Mouse (Mus musculus) intestine, embryonic 16.5 days (tissue): ENCODE results near the gene Rasip1. TPM values are rescaled to one million over a fixed set of nuclear protein-coding genes. Genes with fewer than 3 reads are reported as not detected.
A peak's percentile ranks its signal among the peaks of the same experiment; 100 is the strongest.

Experiments used
- ATAC-seq: fragments of 200-750 bp; cut with Nextera tagmentation; 2 replicates; pipeline ENCODE4 v1.8.0; 2017; ENCODE audit warnings: moderate TSS enrichment, moderate library complexity
- H3K27ac ChIP-seq: fragments of 300-500 bp; sonication (generic); 2 replicates; pipeline ENCODE4 v1.5.1; 2014; ENCODE audit warnings: mild to moderate bottlenecking, low read length
- H3K27me3 ChIP-seq: fragments of 300-500 bp; sonication (generic); replicated peaks from 2 replicates; pipeline ENCODE4 v1.6.1; 2014; ENCODE audit warnings: low read length, control low read depth, mixed read lengths; ENCODE audit not compliant: control insufficient read depth, insufficient read depth
- H3K36me3 ChIP-seq: fragments of 300-500 bp; sonication (generic); 2 replicates; pipeline ENCODE4 v1.6.1; 2014; ENCODE audit warnings: low read length, control low read depth; ENCODE audit not compliant: control insufficient read depth, insufficient read depth
- H3K4me1 ChIP-seq: fragments of 300-500 bp; sonication (generic); 2 replicates; pipeline ENCODE4 v1.6.1; 2014; ENCODE audit warnings: low read length, control low read depth, mixed read lengths; ENCODE audit not compliant: control insufficient read depth, insufficient read depth
- H3K4me2 ChIP-seq: fragments of 300-500 bp; sonication (generic); 2 replicates; pipeline ENCODE4 v1.6.1; 2014; ENCODE audit warnings: low read depth, low read length, control low read depth
- H3K4me3 ChIP-seq: fragments of 300-500 bp; sonication (generic); 2 replicates; pipeline ENCODE4 v1.5.1; 2014; ENCODE audit warnings: mild to moderate bottlenecking, low read length
- H3K9ac ChIP-seq: fragments of 300-500 bp; sonication (generic); 2 replicates; pipeline ENCODE4 v1.6.1; 2014; ENCODE audit warnings: low read depth, low read length
- H3K9me3 ChIP-seq: fragments of 300-500 bp; sonication (generic); 2 replicates; pipeline ENCODE4 v1.6.1; 2016; ENCODE audit warnings: low read length, control low read depth; ENCODE audit not compliant: control insufficient read depth
- WGBS: fragments of 180-500 bp; shearing (Covaris S2); extraction: QIAGEN DNeasy Blood & Tissue Kit; methylation state at CpG from one replicate; pipeline ENCODE4 v1.1.7; 2014; 5-methylcytosine and 5-hydroxymethylcytosine counted together
- polyA plus RNA-seq: library from polyadenylated mRNA; unstranded; fragments of >200 nt; fragmentation: Nextera tagmentation; extraction: Ambion mirVana; gene quantifications from 2 replicates; pipeline ENCODE4 v1.2.1, GENCODE M21; 2015

Rasip1 gene
- polyA plus RNA-seq, 1 experiment from 2014 or later: 3.4 TPM

GRCm38 (mm10) chr7:45679966-45680621 is 52.8 kb downstream of the Rasip1 start:
- peak; percentile 25; the same call in 1 of the 2 replicates for ATAC-seq

DNA sequence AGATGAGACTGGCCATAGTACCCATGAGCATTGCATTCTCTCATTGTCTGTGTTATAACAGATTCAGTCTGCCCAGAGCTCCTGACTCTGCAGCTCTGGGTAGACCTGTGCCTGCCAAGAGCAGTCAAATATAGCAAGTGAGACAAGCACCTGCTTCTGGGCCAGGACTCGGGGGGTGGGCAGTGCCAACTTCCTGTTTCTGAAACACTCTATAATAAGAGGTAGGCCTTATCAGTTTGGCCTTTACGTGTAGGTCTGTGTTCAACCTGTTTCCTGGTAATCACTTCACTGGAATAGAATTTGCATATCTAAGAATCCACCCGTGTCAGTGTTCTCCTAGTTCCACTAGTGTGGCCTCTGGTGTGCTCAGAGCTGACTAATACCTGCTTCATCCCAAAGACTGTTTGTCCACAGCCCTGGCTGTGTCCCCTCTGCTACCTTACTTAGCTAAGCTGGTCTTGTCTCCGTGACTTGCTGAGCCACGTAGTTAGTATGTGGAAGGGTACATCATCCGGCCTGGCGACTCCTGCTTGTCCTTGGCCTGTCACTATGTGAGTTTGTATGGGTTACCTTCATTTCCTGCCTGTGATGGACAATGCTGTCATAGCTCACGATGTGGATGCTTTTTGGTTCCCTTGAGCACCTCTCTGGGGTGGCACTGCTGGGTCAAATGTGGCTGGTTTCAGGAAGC is 53.9 kb downstream of the Rasip1 start:
- no peak overlapping the region for H3K9ac ChIP-seq
- ATAC-seq: no peak

More at GRCm38 (mm10) chr7:45679966-45680621, 52.8 kb downstream of the Rasip1 start:
- H3K27me3 ChIP-seq: no peaks in the 10 kb centered on the region
- WGBS: 62% methylated on average over 14 of the region's 14 CpGs
- no peaks in the 10 kb centered on the region for H3K36me3 ChIP-seq
- H3K9ac ChIP-seq: no peak overlapping the region
- H3K4me3 ChIP-seq: no peak overlapping the region
- no peak overlapping the region for H3K4me2 ChIP-seq
- H3K27ac ChIP-seq: 0 out of 2 replicates have a peak overlapping the region, but pooled peaks have one; percentile 23
- no peaks in the 10 kb centered on the region for H3K9me3 ChIP-seq
- peaks cover 17% of the 10 kb centered on the region for H3K4me1 ChIP-seq

GRCm38 (mm10) chr7:45682144-45683126 is 55.1 kb downstream of the Rasip1 start:
- peaks cover 30% of the 10 kb centered on the region for H3K4me1 ChIP-seq
- H3K4me2 ChIP-seq: peak overlapping the region; percentile 41
- no peaks in the 10 kb centered on the region for H3K36me3 ChIP-seq
- H3K9me3 ChIP-seq: no peaks in the 10 kb centered on the region
- WGBS: 27% methylated on average over 14 of the region's 14 CpGs
- peak overlapping the region; percentile 5; the same call in 1 of the 2 replicates for H3K4me3 ChIP-seq
- H3K27ac ChIP-seq: peak overlapping the region; percentile 66
- H3K9ac ChIP-seq: peak overlapping the region; percentile 59
- ATAC-seq: peak; percentile 65
- no peaks in the 10 kb centered on the region; the same call in 1 of the 2 replicates for H3K27me3 ChIP-seq

More for the DNA sequence above, 53.9 kb downstream of the Rasip1 start:
- H3K9me3 ChIP-seq: no peaks in the 10 kb centered on the region
- H3K4me2 ChIP-seq: no peak overlapping the region
- H3K36me3 ChIP-seq: no peaks in the 10 kb centered on the region
- H3K4me1 ChIP-seq: peaks cover 28% of the 10 kb centered on the region
- H3K27ac ChIP-seq: peak overlapping the region; percentile 23
- 70% methylated on average over 8 of the region's 8 CpGs for WGBS
- no peaks in the 10 kb centered on the region for H3K27me3 ChIP-seq
- H3K4me3 ChIP-seq: no peak overlapping the region

DNA sequence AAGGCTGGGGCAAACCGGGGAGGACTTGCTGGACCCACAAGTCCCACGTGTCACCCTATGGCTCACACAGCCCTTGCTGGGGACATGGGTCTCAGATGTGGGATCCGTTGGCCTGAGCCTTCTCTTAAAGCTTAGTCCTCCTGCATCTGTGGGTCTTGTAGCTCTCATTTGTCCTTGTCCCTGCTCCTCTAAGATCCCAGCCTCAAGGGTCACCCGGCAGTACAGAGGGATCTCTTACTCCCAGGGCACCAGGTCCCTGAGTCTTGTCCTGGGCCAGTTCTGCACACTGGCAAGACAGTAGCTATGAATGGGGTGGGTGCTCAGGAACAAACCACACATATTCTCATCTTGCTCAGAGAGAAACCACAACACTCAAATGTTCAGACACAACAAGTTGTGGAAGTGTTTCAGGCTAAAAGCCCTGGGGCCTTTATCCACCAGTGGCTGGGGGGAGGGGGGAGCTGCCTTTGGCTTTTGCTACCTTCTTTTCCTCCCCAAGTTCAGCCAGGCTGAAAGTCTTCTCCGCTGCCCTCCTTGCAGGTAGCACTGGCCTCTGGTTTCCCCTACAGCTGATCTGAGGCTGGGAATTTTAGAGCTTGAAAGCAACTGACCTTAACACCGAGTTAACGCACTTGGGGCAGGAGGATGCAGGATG is 56.2 kb downstream of the Rasip1 start, which contains the start of gene Ntn5:
Gene Ntn5, plus strand, starts transcription at position 627 of the 655 bp plus-strand sequence.
- no peak within 1 kb of the TSS for H3K27ac ChIP-seq
- H3K4me2 ChIP-seq: no peak within 1 kb of the TSS; the same call in 1 of the 2 replicates
- peak within 1 kb of the TSS; percentile 53; the same call in 1 of the 2 replicates for H3K9ac ChIP-seq
- no peaks in the 10 kb centered on the region; the same call in 1 of the 2 replicates for H3K27me3 ChIP-seq
- no peaks in the 10 kb centered on the region for H3K36me3 ChIP-seq
- no peaks in the 10 kb centered on the region for H3K9me3 ChIP-seq
- H3K4me3 ChIP-seq: no peak within 1 kb of the TSS
- WGBS: 79% methylated on average over 7 of the region's 7 CpGs
- H3K4me1 ChIP-seq: peaks cover 27% of the 10 kb centered on the region
- no peak for ATAC-seq

GRCm38 (mm10) chr7:45685811-45686210 is 58.5 kb downstream of the Rasip1 start:
- no peak overlapping the region for H3K27ac ChIP-seq
- ATAC-seq: no peak
- H3K4me1 ChIP-seq: peaks cover 27% of the 10 kb centered on the region
- H3K27me3 ChIP-seq: no peaks in the 10 kb centered on the region; the same call in 1 of the 2 replicates
- peak overlapping the region; percentile 53 for H3K9ac ChIP-seq
- WGBS: 40% methylated on average over 10 of the region's 10 CpGs
- no peaks in the 10 kb centered on the region for H3K9me3 ChIP-seq
- H3K36me3 ChIP-seq: no peaks in the 10 kb centered on the region
- no peak overlapping the region; the same call in 1 of the 2 replicates for H3K4me2 ChIP-seq
- no peak overlapping the region for H3K4me3 ChIP-seq

GRCm38 (mm10) chr7:45686841-45687240 is 59.6 kb downstream of the Rasip1 start:
- peaks cover 27% of the 10 kb centered on the region for H3K4me1 ChIP-seq
- no peak overlapping the region for H3K4me2 ChIP-seq

More at GRCm38 (mm10) chr7:45686841-45687240, 59.6 kb downstream of the Rasip1 start:
- Histone ChIP-seq H3K27ac (no peak overlapping the region), H3K9ac (no peak overlapping the region), H3K36me3 (no peaks in the 10 kb centered on the region), H3K4me3 (no peak overlapping the region), H3K27me3 (no peaks in the 10 kb centered on the region; the same call in 1 of the 2 replicates), H3K9me3 (no peaks in the 10 kb centered on the region)
- no peak for ATAC-seq
- WGBS: 57% methylated on average over 3 of the region's 3 CpGs

Other genes starting within 250 kb of the Rasip1 start
- gene Snrnp70, start 231.7 kb upstream of the Rasip1 start, polyA plus RNA-seq: 139 and 150 TPM in 2 replicates
- gene Kcna7, start 221.8 kb upstream of the Rasip1 start, polyA plus RNA-seq: 0.11 TPM in 1 of 2 replicates, not detected in the other
- 1.4 and 1.8 TPM in 2 replicates for gene Ntf5, start 213.8 kb upstream of the Rasip1 start, polyA plus RNA-seq
- 0.28 TPM in 1 of 2 replicates, not detected in the other for gene Lhb, start 206.7 kb upstream of the Rasip1 start, polyA plus RNA-seq
- gene Gys1, start 192.6 kb upstream of the Rasip1 start, polyA plus RNA-seq: 49.4 and 53.1 TPM in 2 replicates
- gene Ruvbl2, start 189.4 kb upstream of the Rasip1 start, polyA plus RNA-seq: 121 and 134 TPM in 2 replicates
- gene Ftl1, start 167.6 kb upstream of the Rasip1 start, polyA plus RNA-seq: 7,117 and 7,555 TPM in 2 replicates
- 178 and 185 TPM in 2 replicates for gene Bax, start 160.6 kb upstream of the Rasip1 start, polyA plus RNA-seq
- gene Tulp2, start 145.6 kb upstream of the Rasip1 start, polyA plus RNA-seq: 0.78 and 0.93 TPM in 2 replicates
- not detected in 2 replicates for gene Gm45808, start 140.7 kb upstream of the Rasip1 start, polyA plus RNA-seq
- gene Dhdh, start 138.7 kb upstream of the Rasip1 start, polyA plus RNA-seq: 1.9 and 2.2 TPM in 2 replicates
- 251 and 266 TPM in 2 replicates for gene Nucb1, start 117.1 kb upstream of the Rasip1 start, polyA plus RNA-seq
- gene Ppp1r15a, start 101.2 kb upstream of the Rasip1 start, polyA plus RNA-seq: 17.3 and 19.1 TPM in 2 replicates
- gene Plekha4, start 101.2 kb upstream of the Rasip1 start, polyA plus RNA-seq: 1.4 and 1.6 TPM in 2 replicates
- gene Hsd17b14, start 72.6 kb upstream of the Rasip1 start, polyA plus RNA-seq: 2.9 and 3.3 TPM in 2 replicates
- 59.9 and 65.4 TPM in 2 replicates for gene Bcat2, start 57.3 kb upstream of the Rasip1 start, polyA plus RNA-seq
- 0.23 TPM in 1 of 2 replicates, not detected in the other for gene Fgf21, start 12.0 kb upstream of the Rasip1 start, polyA plus RNA-seq
- 0.48 and 0.61 TPM in 2 replicates for gene Fut1, start 10.2 kb upstream of the Rasip1 start, polyA plus RNA-seq
- 0.07 and 0.15 TPM in 2 replicates for gene Izumo1, start 5.7 kb upstream of the Rasip1 start, polyA plus RNA-seq
- 5.0 and 6.3 TPM in 2 replicates for gene Mamstr, start 12.5 kb downstream of the Rasip1 start, polyA plus RNA-seq
- gene Fut2, start 38.9 kb downstream of the Rasip1 start, polyA plus RNA-seq: 18.4 and 21.7 TPM in 2 replicates
- 0.34 and 0.53 TPM in 2 replicates for gene Ntn5, start 56.5 kb downstream of the Rasip1 start, polyA plus RNA-seq
- gene Sec1, start 66.9 kb downstream of the Rasip1 start, polyA plus RNA-seq: 1.9 and 2.7 TPM in 2 replicates
- gene Car11, start 72.4 kb downstream of the Rasip1 start, polyA plus RNA-seq: 4.1 and 5.3 TPM in 2 replicates
- 2.3 and 3.2 TPM in 2 replicates for gene Dbp, start 77.6 kb downstream of the Rasip1 start, polyA plus RNA-seq
- gene Rpl18, start 88.0 kb downstream of the Rasip1 start, polyA plus RNA-seq: 1,070 and 1,157 TPM in 2 replicates
- gene Sphk2, start 90.5 kb downstream of the Rasip1 start, polyA plus RNA-seq: 55.6 and 59.2 TPM in 2 replicates
- gene Fam83e, start 93.7 kb downstream of the Rasip1 start, polyA plus RNA-seq: 30.9 and 34.2 TPM in 2 replicates
- 0.86 and 1.0 TPM in 2 replicates for gene Spaca4, start 98.3 kb downstream of the Rasip1 start, polyA plus RNA-seq
- gene Lmtk3, start 156.2 kb downstream of the Rasip1 start, polyA plus RNA-seq: 0.47 and 0.51 TPM in 2 replicates
- 3.9 and 4.8 TPM in 2 replicates for gene Sult2b1, start 157.2 kb downstream of the Rasip1 start, polyA plus RNA-seq
- 77.1 and 78.2 TPM in 2 replicates for gene Cyth2, start 187.1 kb downstream of the Rasip1 start, polyA plus RNA-seq
- 0.65 and 0.78 TPM in 2 replicates for gene Kcnj14, start 197.3 kb downstream of the Rasip1 start, polyA plus RNA-seq
- 57.0 and 63.0 TPM in 2 replicates for gene Grwd1, start 203.5 kb downstream of the Rasip1 start, polyA plus RNA-seq
- gene Kdelr1, start 245.3 kb downstream of the Rasip1 start, polyA plus RNA-seq: 90.6 and 94.9 TPM in 2 replicates